Mouse (Mus musculus) intestine, embryonic 14.5 days (tissue): ENCODE measurements around the gene Bbs10. TPM values are rescaled to one million over a fixed set of nuclear protein-coding genes. Genes with fewer than 3 reads are reported as not detected.

Experiments
- ATAC-seq: fragments of 200-750 bp; cut with Nextera tagmentation; replicated peaks from 2 replicates; pipeline ENCODE4 v1.8.0; 2017; ENCODE audit warnings: low read depth, moderate number of reproducible peaks, moderate TSS enrichment, moderate library complexity; ENCODE audit not compliant: low FRiP score, low TSS enrichment
- DNase-seq: peaks from one replicate; pipeline ENCODE4 v3.0.0-alpha.2; 2018; ENCODE audit warnings: low spot score
- H3K27ac ChIP-seq: fragments of 300-500 bp; sonication (generic); 2 replicates; pipeline ENCODE4 v1.5.1; 2014; ENCODE audit warnings: low read depth, mild to moderate bottlenecking, control low read depth
- H3K27me3 ChIP-seq: fragments of 300-500 bp; sonication (generic); replicated peaks from 2 replicates; pipeline ENCODE4 v1.6.1; 2014; ENCODE audit warnings: low read length, control low read depth; ENCODE audit not compliant: control insufficient read depth, insufficient read depth
- H3K36me3 ChIP-seq: fragments of 300-500 bp; sonication (generic); 2 replicates; pipeline ENCODE4 v1.6.1; 2014; ENCODE audit warnings: low read length, control low read depth; ENCODE audit not compliant: control insufficient read depth, insufficient read depth
- H3K4me1 ChIP-seq: fragments of 300-500 bp; sonication (generic); replicated peaks from 2 replicates; pipeline ENCODE4 v1.6.1; 2014; ENCODE audit warnings: low read length, control low read depth, mixed read lengths; ENCODE audit not compliant: control insufficient read depth, insufficient read depth
- H3K4me2 ChIP-seq: fragments of 300-500 bp; sonication (generic); 2 replicates; pipeline ENCODE4 v1.6.1; 2014; ENCODE audit warnings: low read length
- H3K4me3 ChIP-seq: fragments of 300-500 bp; sonication (generic); 2 replicates; pipeline ENCODE4 v1.5.1; 2014; ENCODE audit warnings: low read depth, low read length, control low read depth, mixed read lengths
- H3K9ac ChIP-seq: fragments of 300-500 bp; sonication (generic); 2 replicates; pipeline ENCODE4 v1.6.1; 2014; ENCODE audit warnings: mild to moderate bottlenecking, low read length
- H3K9me3 ChIP-seq: fragments of 300-500 bp; sonication (generic); 2 replicates; pipeline ENCODE4 v1.6.1; 2016; ENCODE audit warnings: low read length, control low read depth; ENCODE audit not compliant: control insufficient read depth
- WGBS: fragments of 180-500 bp; shearing (Covaris S2); extraction: QIAGEN DNeasy Blood & Tissue Kit; methylation state at CpG from one replicate; pipeline ENCODE4 v1.1.7; 2014; 5-methylcytosine and 5-hydroxymethylcytosine counted together
- polyA plus RNA-seq: library from polyadenylated mRNA; unstranded; fragments of >200 nt; fragmentation: Nextera tagmentation; extraction: Ambion mirVana; gene quantifications from 2 replicates; pipeline ENCODE4 v1.2.1, GENCODE M21; 2014

The Bbs10 gene
- polyA plus RNA-seq, 1 experiment from 2014 or later: 4.6 TPM

GRCm38 (mm10) chr10:111335517-111336352, 37.3 kb downstream of the Bbs10 start:
- peak overlapping the region; percentile 47 for H3K4me2 ChIP-seq
- 0 out of 2 replicates have a peak, but pooled peaks cover 3% of the 10 kb centered on the region for H3K4me1 ChIP-seq
- H3K27ac ChIP-seq: no peak overlapping the region
- H3K4me3 ChIP-seq: 0 out of 2 replicates have a peak overlapping the region, but pooled peaks have one; percentile 11
- H3K36me3 ChIP-seq: no peaks in the 10 kb centered on the region
- 17% methylated on average over 29 of the region's 29 CpGs for WGBS
- ATAC-seq: peak; percentile 59; the same call in 1 of the 2 replicates
- no peaks in the 10 kb centered on the region for H3K9me3 ChIP-seq
- peak; percentile 63 for DNase-seq
- no peak overlapping the region for H3K9ac ChIP-seq
- no peaks in the 10 kb centered on the region for H3K27me3 ChIP-seq

- 0 out of 2 replicates have a peak overlapping the region, but pooled peaks have one; percentile 11 for H3K4me3 ChIP-seq
- peak overlapping the region; percentile 47 for H3K4me2 ChIP-seq
- H3K9ac ChIP-seq: no peak overlapping the region
- no peaks in the 10 kb centered on the region for H3K27me3 ChIP-seq
- peak; percentile 62 for DNase-seq
- WGBS: 18% methylated on average over 10 of the region's 10 CpGs
- ATAC-seq: no peak
- H3K36me3 ChIP-seq: no peaks in the 10 kb centered on the region
- no peak overlapping the region for H3K27ac ChIP-seq
- H3K9me3 ChIP-seq: no peaks in the 10 kb centered on the region
- H3K4me1 ChIP-seq: 0 out of 2 replicates have a peak, but pooled peaks cover 3% of the 10 kb centered on the region
These were observed 37.9 kb downstream of the Bbs10 start for GRCm38 (mm10) chr10:111336353-111336713.

DNA sequence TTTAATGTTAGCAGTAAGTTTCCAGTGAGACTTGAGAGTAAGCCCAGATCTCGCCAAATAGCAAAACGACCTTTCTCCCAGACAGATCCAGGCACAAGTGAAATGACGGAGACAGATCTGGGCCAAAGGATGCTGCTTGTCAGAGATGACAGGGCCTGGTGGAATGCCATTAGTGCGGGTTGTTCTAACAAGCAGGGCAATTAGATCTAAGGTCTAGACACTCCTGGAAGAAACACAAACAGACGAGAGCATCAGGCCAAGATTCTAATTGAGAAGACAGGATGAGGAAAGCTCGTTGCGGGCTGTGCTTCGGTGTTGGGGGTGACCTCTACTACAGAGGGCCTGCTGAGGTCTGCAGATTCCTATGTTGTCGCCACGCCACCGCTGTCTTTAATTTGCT, 40.8 kb downstream of the Bbs10 start:
- no peaks in the 10 kb centered on the region for H3K27me3 ChIP-seq
- H3K4me2 ChIP-seq: no peak overlapping the region
- DNase-seq: no peak
- H3K4me1 ChIP-seq: 0 out of 2 replicates have a peak, but pooled peaks cover 3% of the 10 kb centered on the region
- no peaks in the 10 kb centered on the region for H3K36me3 ChIP-seq
- no peak overlapping the region for H3K4me3 ChIP-seq
- no peak overlapping the region for H3K9ac ChIP-seq
- 60% methylated on average over 11 of the region's 11 CpGs for WGBS
- no peak for ATAC-seq
- H3K9me3 ChIP-seq: no peaks in the 10 kb centered on the region
- no peak overlapping the region for H3K27ac ChIP-seq

GRCm38 (mm10) chr10:111341761-111342160, 43.3 kb downstream of the Bbs10 start:
- WGBS: 79% methylated on average over 7 of the region's 7 CpGs
- Histone ChIP-seq H3K4me1 (no peaks in the 10 kb centered on the region), H3K9me3 (no peaks in the 10 kb centered on the region), H3K9ac (no peak overlapping the region), H3K36me3 (no peaks in the 10 kb centered on the region), H3K27me3 (no peaks in the 10 kb centered on the region), H3K4me2 (no peak overlapping the region), H3K4me3 (no peak overlapping the region), H3K27ac (no peak overlapping the region)
- DNase-seq (no peak), ATAC-seq (no peak)

DNA sequence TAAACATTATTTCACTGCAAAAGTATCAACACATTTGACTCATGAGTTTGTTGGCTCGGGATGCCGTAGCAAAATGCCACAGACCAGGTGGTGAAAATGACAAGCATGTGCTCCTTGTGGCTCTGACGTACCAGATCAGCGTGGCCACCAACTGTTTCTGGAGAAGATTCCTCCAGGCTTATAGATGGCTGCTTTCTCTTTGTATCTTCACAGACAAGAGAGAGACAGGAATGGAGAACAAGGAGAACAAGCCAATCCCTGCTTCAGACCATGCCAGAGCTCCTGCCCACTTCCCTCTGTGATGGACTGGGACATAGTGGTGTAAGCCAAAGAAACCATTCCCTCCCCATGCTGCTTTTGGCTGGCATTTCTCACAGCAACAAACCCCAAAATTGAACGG, 45.1 kb downstream of the Bbs10 start:
- WGBS: 76% methylated on average over 5 of the region's 5 CpGs
- H3K27ac ChIP-seq: no peak overlapping the region
- H3K36me3 ChIP-seq: no peaks in the 10 kb centered on the region
- no peaks in the 10 kb centered on the region for H3K9me3 ChIP-seq
- no peak overlapping the region for H3K4me2 ChIP-seq
- H3K9ac ChIP-seq: no peak overlapping the region
- DNase-seq (no peak), ATAC-seq (no peak)
- H3K4me3 ChIP-seq: no peak overlapping the region
- H3K27me3 ChIP-seq: no peaks in the 10 kb centered on the region
- H3K4me1 ChIP-seq: no peaks in the 10 kb centered on the region

DNA sequence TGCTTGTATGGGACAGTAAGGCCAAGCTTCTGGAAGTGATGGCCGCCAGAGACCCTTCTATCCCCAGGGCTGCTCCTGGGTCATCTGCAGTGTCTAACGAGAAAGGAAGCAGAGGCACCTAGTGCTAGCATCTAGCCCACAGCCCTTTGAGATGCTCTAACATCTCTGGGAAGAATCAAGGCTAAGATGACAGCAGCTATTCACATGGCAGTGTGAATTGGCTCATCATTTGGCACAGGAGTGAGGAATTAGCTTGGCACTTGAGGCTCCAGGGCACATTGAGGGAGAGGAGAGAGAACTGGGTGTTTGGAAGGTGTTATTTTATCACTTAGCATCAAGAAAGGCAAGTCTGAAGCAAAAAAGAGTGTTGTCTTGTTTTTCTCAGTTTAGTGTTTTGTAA, 49.8 kb downstream of the Bbs10 start:
- ATAC-seq: no peak
- H3K4me3 ChIP-seq: no peak overlapping the region
- no peaks in the 10 kb centered on the region for H3K27me3 ChIP-seq
- no peaks in the 10 kb centered on the region for H3K4me1 ChIP-seq
- H3K27ac ChIP-seq: no peak overlapping the region
- no peaks in the 10 kb centered on the region for H3K36me3 ChIP-seq
- DNase-seq: no peak
- no peak overlapping the region for H3K4me2 ChIP-seq
- WGBS: 24% methylated on average over 2 of the region's 2 CpGs
- no peaks in the 10 kb centered on the region for H3K9me3 ChIP-seq
- H3K9ac ChIP-seq: no peak overlapping the region

Other genes with a start within 250 kb of the Bbs10 start
- 6.2 and 6.7 TPM in 2 replicates for gene Osbpl8, start 133.9 kb upstream of the Bbs10 start, polyA plus RNA-seq
- 248 and 249 TPM in 2 replicates for gene Nap1l1, start 174.5 kb downstream of the Bbs10 start, polyA plus RNA-seq
- gene Phlda1, start 207.6 kb downstream of the Bbs10 start, polyA plus RNA-seq: 42.4 and 46.0 TPM in 2 replicates